Mouse (Mus musculus) frontal cortex, postnatal 14 days (tissue): Measurements from ENCODE around the gene Cct7.
"Not testable (repeated sequence)": the region's sequence is repeated elsewhere in the genome, so short reads cannot be mapped to it uniquely, and the experiment has no call there.

Experiments
- DNase-seq, 2 experiments: peaks; one replicate each; pipeline ENCODE4 v3.0.0; 2022; ENCODE audit warnings: low spot score in 2 of 2

Cct7 gene

DNA sequence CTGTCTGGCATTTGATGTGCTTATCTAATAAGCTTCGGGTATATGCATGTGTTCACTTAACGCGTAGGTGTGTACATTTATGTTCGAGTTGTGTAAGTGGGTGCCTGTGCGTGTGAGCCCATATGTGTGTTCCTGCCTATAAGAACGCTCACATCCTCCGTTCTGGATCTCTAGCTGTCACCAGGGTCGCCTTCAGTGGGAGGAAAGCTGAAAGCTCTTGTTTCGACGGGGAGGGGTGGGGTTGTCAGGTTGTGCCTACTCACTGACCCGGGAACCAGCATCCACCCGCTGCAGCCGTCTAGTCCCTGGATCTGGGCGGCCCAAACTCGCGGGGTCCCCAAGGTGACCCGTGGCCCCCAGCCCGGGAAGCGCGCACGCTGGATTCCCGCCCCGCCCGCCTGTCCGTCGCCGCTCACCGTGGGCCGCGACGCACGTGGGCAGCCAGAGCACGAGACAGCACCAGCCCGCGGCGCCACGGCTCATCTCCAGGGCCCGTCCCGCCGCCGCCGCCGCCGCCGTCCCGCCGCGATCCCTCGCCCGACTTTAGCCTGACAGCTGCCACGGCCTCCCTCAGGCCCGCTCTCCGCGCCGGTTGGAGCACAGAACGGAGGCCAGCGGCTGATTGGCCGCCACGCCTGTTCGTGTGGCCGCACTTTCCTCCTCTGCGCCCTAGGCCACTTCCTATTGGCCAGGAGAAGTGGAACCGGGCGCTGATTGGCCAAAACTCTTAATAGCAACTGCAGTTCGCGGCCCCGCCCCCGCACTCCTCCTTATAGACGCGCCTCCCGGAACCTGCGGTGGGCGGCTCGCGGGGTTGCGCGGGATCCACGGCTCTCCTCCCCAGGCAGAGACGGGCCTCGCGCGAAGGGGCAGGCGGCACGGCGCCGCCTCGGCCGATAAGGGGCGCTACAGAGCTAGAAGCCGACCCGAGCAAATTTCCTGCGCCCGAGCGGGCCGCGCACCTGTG is at the start of gene Cct7:
TSS of gene Cct7 (plus strand) at position 818 of the 967 bp plus-strand sequence.
- peak; percentile 99 for DNase-seq

DNA sequence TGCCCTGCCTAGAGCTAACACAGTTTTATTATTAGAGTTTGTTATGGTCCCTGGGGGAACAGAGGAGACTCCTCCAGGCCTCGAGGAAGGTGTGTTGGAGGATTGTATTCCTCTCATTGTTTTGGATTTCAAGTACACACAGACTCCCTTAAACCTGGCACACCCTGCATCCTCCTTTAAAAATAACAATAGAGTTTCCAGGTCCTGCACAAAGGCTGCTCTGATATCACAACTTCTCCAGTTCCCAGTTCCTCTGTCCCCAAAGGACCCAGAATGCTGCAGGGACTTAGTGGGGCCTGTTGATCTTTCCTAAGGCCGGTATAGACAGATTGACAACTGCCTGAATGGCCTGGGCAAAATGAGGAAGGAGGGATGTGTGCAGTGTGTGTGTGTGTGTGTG is 48.7 kb upstream of the Cct7 start:
- DNase-seq: no peak

- no peak for DNase-seq
Observed at GRCm38 (mm10) chr6:85403039-85403438, 48.3 kb upstream of the Cct7 start.

GRCm38 (mm10) chr6:85409003-85409402 is 42.3 kb upstream of the Cct7 start:
- no peak for DNase-seq

GRCm38 (mm10) chr6:85410771-85411273 is 40.5 kb upstream of the Cct7 start:
- DNase-seq: peak in 1 of 2 experiments; percentile 48

GRCm38 (mm10) chr6:85415829-85416228 is 35.5 kb upstream of the Cct7 start:
- no peak for DNase-seq

DNA sequence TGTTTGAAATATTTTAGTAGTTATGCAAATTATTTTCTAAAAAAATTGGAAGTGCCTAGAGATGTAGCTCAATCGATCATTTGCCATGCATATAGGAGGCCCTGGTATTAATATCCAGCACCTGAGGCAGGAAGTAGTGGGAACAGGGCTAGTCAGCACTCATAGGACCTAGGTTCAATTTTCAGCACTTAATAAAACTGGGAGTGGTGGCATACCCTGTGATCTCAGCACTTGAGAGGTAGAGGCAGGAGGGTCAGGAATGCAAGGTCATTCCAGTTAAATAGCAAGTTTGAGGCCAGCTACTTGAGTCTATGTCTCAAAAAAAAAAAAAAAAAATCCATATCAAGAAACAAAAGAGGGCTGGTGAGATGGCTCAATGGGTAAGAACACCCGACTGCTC is 32.2 kb upstream of the Cct7 start:
- DNase-seq: no peak

GRCm38 (mm10) chr6:85423836-85424379 is 27.4 kb upstream of the Cct7 start, which contains the start of gene Noto:
TSS of gene Noto (plus strand) at chr6:85423886.
- no peak for DNase-seq

- DNase-seq: no peak
Observed at GRCm38 (mm10) chr6:85431274-85431841, 20.0 kb upstream of the Cct7 start.

GRCm38 (mm10) chr6:85431842-85432431 is 19.4 kb upstream of the Cct7 start, which contains the start of gene Smyd5:
TSS of gene Smyd5 (plus strand) at chr6:85431989.
- DNase-seq: peak; percentile 70 to 71

DNA sequence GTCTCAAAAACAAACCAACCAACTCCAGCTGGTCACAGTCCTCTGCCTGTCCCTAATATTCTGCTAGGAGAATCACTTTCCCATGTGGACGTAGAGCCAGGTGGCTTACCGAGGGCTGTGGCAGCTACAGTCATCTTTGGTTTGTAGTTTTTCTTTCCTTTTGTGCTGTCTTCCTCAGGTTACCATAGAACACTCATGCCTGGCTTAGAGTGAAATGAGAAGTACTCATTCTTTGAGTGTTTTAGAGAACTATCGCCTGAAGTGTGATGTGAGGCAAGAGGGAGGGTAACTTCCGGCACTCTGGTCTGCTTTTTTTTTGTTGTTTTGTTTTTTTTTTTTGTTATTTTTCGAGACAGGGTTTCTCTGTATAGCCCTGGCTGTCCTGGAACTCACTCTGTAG is 17.4 kb upstream of the Cct7 start:
- DNase-seq: no peak

DNA sequence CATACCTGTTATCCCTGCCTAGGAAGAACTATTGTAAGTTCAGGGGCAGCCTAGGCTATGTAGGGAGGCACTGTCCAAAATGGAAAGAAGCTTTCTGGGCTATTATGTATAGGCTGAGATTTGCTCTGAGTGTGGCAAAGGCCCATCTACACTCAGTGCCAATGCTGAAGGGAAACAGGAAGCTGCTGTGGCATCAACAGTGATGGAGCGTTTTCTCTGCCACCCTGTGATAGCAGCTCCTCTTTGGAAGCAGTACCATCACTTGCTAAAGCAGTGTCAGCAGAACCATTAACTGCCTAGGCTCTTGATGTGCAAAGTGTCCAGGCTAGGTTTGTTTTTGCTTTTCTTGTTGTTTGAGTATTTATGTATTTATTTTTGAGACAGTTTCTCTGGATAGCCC is 15.1 kb upstream of the Cct7 start:
- DNase-seq: no peak

- DNase-seq: no peak
Observed at GRCm38 (mm10) chr6:85436631-85437030, 14.7 kb upstream of the Cct7 start.

DNA sequence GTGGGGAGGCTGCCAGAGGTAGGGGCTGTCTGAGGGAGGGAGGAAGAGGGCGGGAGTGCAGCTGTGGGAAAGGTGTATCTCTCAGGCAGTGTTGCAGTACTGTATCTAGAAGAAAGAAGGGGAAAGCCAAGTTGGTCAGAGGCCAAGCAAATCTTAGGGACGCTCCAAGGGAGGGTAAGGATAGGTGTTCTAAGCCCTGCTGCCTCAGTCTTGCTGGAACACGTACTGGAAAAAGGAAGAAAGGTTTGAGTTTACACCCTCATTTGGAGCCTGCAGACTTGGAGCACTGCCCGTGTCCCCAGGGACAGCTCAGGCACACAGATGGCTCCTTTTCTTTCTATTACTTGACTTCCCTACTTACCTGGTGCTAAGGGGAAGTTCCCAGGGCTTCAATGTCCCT is 10.2 kb upstream of the Cct7 start:
- DNase-seq: no peak

DNA sequence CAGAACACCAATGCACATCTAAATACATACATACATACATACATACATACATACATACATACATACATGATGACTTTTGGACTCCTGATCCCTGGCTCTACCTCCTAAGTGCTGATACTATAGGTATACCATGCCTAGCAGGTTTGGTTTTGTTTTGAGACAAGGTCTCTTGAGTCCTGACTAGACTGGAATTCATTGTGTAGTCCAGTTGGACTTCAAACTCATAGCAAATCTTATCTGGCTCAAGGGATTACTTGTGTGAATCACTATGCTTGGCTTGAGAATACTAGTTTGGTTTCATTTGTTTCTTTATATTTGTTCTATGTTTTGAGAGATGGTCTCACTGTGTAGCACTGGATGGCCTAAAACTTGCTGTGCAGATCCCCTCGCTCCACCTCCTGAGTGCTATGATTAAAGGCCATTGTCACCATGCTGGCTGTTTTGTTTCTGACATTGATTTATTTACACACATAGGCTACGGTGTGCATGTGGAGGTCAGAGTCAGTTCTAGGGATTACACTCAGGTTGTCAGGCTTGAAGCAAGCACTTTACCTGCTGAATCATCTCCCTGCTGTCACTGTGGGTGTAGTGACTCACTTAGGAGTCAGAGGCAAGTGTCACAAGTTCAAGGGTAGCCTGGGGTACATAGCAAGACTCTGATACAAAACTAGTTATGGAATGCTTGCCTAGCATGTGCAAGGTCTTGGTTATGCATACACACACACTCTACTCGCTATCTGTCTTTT is 7.7 kb upstream of the Cct7 start:
- DNase-seq: no peak

DNA sequence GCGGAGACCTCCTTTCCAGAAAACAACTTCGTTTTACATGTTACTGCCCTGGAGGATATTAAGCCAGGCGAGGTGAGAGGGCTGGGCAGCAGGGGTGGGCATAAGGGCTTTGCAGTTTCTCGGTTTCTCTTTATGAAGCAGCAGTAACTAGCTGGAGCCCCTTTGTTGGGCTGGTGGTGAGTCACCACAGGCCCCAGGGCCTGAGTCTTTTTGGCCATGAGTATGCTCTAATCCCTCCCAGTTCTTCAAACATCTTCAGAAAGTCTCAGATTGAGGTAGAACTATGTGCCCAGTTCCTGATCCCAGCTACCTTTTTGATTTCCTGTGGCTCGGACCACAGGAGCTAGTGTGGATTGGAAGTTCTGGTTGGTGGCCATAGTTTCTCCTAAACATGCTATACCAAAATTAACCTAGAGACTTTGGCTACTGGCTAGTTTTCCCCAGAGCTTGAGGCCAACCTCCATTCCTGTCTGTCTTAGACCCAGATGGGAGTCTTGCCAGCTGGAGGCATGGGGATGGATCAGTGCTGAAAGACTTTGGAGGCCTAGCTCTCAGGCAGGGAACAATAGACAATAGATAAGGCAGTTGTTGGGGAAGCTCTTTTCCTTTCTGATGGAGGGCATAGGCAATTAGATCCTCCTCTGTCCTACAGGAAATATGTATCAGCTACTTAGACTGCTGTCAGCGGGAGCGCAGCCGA is 6.9 kb upstream of the Cct7 start:
- no peak for DNase-seq

DNA sequence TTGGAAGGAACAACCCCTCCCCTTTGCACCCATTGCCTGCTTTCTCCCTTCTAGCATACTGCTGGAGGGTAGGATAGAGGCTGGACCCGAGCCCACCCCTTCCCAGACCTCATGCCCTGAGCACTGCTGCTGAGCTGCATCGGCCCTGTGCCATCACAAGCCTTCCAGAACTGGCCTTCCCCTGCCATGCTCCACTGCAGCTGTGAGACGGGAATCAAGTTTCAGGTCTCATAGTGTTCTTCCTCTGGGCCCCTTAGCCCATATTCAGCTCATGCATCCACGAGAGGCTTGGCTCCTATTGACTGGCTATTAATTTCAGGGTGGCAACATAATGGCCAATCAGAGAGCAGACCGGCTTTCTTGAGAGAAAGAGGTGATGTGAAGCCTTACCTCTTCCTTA is 6.0 kb upstream of the Cct7 start:
- DNase-seq: no peak

DNA sequence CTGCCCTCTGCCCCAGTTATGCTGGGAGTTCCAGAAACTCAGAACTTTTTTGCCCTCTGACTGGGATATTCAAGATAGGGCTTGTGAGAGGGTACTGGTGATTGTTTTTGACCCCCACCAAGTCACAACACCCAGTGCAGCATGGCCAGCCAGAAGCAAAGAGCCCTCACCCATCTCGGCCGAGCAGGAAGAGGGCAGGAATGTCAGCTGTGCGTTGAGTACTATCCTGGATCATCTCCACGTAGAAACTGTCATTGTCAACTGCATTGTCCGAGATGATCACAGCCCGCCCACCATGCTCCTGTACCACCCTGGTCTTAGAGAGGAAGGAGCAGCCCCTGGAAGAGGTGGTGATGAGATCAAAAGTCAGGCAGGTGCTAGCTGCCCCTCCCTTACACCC is 4.0 kb upstream of the Cct7 start:
- DNase-seq: no peak

DNA sequence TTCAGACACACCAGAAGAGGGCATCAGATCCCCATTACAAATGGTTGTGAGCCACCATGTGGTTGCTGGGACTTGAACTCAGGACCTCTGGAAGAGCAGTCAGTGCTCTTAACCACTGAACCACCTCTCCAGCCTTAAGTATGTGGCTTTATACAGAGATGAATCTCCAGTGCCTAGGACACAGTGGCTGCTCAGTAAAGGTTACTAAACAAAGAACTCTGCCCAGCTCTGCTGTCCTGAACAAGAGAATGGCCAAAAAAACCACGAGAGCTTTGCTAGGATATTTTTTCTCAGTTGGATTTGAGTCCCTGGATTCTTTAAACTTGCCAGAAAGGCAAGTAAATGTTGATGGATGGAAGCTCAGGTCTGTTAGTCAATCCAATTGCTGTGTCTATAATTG is 1.2 kb upstream of the Cct7 start:
- not testable (repeated sequence) for DNase-seq

DNA sequence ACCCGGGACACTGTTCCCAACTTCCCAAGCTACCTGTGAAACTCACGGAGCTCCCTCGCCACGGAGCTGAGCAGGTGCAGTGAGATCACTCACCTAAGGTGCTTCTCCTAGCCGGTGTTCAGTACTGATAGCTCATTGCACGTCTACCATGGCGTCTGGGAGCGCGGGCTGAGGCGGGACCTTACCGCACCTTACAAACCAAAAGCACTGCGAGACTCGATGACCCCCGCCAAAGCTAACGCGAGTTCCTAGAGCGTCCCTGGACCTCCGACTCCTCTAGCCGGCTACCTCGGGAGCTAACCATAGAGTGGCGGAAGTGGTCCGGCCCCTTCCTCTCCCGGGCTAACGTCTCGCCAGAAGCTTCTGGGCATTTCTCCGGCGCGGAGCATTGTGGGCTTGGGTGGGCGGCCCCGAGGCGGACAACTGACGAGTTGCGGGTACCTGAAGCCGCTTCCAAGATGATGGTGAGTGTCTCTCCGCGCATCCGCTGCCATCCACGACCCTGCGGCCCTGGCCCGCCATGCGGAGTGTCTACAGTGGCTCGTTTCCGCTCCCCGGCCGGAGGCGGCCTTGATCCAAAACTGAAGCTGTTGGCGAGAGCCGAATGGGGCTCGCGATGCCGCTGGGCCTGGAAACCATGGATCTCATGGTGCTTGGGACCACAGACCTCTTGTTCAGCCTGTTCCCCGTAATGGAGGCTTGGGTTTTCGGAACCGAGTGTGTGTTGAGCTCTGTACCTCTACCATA is 523 bp downstream of the Cct7 start, which contains the start of gene Pradc1:
TSS of gene Pradc1 (minus strand) at position 307 of the 747 bp plus-strand sequence.
- peak; percentile 93 to 96 for DNase-seq
